Mouse (Mus musculus) liver, embryonic 14.5 days (tissue): ENCODE data around the gene Gtf2h4.

Experiments used
- CTCF ChIP-seq: IDR thresholded peaks from 2 replicates; pipeline ENCODE4 v1.5.1; 2016; ENCODE audit warnings: antibody characterized with exemption, low read depth, control low read depth
- EP300 ChIP-seq: IDR thresholded peaks from 2 replicates; pipeline ENCODE4 v1.6.1; 2016; ENCODE audit warnings: antibody characterized with exemption, low read depth

DNA sequence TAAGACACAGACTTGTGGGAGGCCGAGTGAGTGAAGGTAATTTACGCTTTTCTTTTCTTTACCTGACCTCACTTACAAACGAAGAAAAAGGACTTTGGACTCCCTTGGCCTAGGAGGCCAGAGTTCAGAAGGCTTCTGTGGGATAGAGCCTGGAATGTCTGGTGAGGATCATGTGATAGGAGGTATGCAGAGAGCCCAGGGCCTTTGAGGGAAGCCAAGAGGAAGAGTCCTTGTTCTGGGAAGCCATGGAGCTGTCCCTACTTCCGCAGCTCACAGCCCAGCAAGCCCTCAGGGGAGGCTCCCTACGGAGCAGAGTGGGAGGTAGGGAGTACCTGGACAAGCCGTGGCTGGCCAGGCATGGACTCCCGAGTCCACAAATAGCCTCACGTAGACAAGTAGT lies 48.1 kb upstream of the Gtf2h4 start:
- TF ChIP-seq CTCF (no peak), EP300 (no peak)
